19 mouse cellular contexts compared by ENCODE assay signal in the genomic region with DNA sequence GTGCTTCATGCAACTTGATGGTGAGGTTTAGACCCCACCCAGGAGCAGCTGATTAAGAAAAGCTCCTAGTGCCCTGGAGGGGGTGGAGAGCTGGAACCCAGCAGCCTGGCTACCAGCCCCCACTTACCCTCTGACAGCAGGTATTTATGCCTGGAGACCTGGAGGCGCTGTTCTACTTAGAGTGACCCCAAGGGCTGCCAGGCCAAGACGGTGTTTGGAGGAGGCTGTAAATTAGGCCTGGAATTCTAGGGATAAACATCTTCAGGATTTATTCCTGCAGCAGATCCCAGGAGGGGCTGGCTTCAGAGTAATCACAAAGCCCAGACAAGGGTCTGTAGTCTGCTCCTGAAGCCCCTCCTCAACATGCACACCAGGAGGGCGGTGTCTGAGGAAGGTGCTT.
DNase-seq lines count a peak whose midpoint lies in the region; ATAC-seq lines count a peak whose summit lies in the region.
"Had no signal": no experiment of that assay in that cellular context is flagged by ENCODE, and none has a peak within 500 bp of the region (broad histone marks: within the 10 kb centered on the region; RNA-seq: fewer than 3 reads in every experiment).

No protein-coding gene starts in this region.

- H3K4me3 ChIP-seq in embryonic facial prominence, embryonic 12.5 days, result no peak overlapping the region
- H3K4me3 ChIP-seq: forebrain, embryonic 15.5 days; heart, embryonic 12.5 days; hindbrain, embryonic 10.5 days; intestine, embryonic 15.5 days had no signal

- H3K4me2 ChIP-seq in embryonic facial prominence, embryonic 12.5 days (replicated peaks), result no peak overlapping the region
- H3K4me2 ChIP-seq: forebrain, embryonic 15.5 days; heart, embryonic 12.5 days; hindbrain, embryonic 14.5 days; intestine, embryonic 15.5 days had no signal

- no peak for ATAC-seq in embryonic facial prominence, embryonic 12.5 days (ENCODE audit: insufficient number of reproducible peaks, insufficient read depth, low FRiP score, low TSS enrichment)
- ATAC-seq: forebrain, embryonic 15.5 days; intestine, embryonic 15.5 days had no signal

- peak overlapping the region; percentile 25; the same call in 1 of the 2 replicates for H3K27ac ChIP-seq in embryonic facial prominence, embryonic 12.5 days
- H3K27ac ChIP-seq: forebrain, embryonic 15.5 days; hindbrain, embryonic 10.5 days; hindbrain, embryonic 14.5 days; intestine, embryonic 15.5 days had no signal

- WGBS in embryonic facial prominence, embryonic 12.5 days, result 27% methylated on average over 3 of the region's 3 CpGs

- H3K36me3 ChIP-seq in embryonic facial prominence, embryonic 12.5 days, result no peaks in the 10 kb centered on the region
- H3K36me3 ChIP-seq: forebrain, embryonic 15.5 days; G1E; heart, embryonic 12.5 days; hindbrain, embryonic 10.5 days; intestine, embryonic 15.5 days had no signal

- peaks cover 28% of the 10 kb centered on the region for H3K4me1 ChIP-seq in embryonic facial prominence, embryonic 12.5 days
- H3K4me1 ChIP-seq: forebrain, embryonic 15.5 days had no signal

- no peak overlapping the region for H3K9ac ChIP-seq in embryonic facial prominence, embryonic 12.5 days
- H3K9ac ChIP-seq: forebrain, embryonic 15.5 days; heart, embryonic 12.5 days; hindbrain, embryonic 14.5 days; intestine, embryonic 15.5 days had no signal

- peak; percentile 25 for DNase-seq in ZHBTc4 (ENCODE audit: low read depth, low spot score)
- DNase-seq in embryo, embryonic 10.5 days (ENCODE audit: low spot score), result peak; percentile 42
- DNase-seq in mesoderm, embryonic 11.5 days (ENCODE audit: low read depth, low spot score), result peak; percentile 33
- DNase-seq in adrenal gland, postnatal 14 days, result no peak
- DNase-seq in ovary, adult 18-20 months (ENCODE audit: low spot score), result no peak
- no peak for DNase-seq in adrenal gland, adult (ENCODE audit: inconsistent age in 2 of 2, low spot score in 1 of 2)
- DNase-seq: cerebellum, adult 11 months; cerebellum, adult 9-10 months; cerebellum, postnatal 25 days; gastrocnemius, postnatal 10 days; heart, adult 18-20 months; kidney, adult 18-20 months had no signal

- H3K9me3 ChIP-seq in embryonic facial prominence, embryonic 12.5 days, result no peaks in the 10 kb centered on the region
- H3K9me3 ChIP-seq: forebrain, embryonic 15.5 days; G1E; heart, embryonic 12.5 days; intestine, embryonic 15.5 days had no signal

- H3K27me3 ChIP-seq in embryonic facial prominence, embryonic 12.5 days, result peaks cover 27% of the 10 kb centered on the region; the same call in 1 of the 2 replicates

Comparison
In these comparisons a context has a peak if more than half of its experiments do, and no peak if none do; other contexts are left out.
1. DNase-seq: peak in ZHBTc4 (single experiment), embryo, embryonic 10.5 days (single experiment) and mesoderm, embryonic 11.5 days (single experiment); none in adrenal gland, postnatal 14 days (single experiment), ovary, adult 18-20 months (single experiment) and adrenal gland, adult (0 of 2).